Mouse (Mus musculus) layer of hippocampus, postnatal 10 days (tissue): Measurements from ENCODE around the gene Rnf212. TPM values are rescaled to one million over a fixed set of nuclear protein-coding genes. Genes with fewer than 3 reads are reported as not detected.
A peak's percentile ranks its signal among the peaks of the same experiment; 100 is the strongest.

Experiments used
- DNase-seq, 2 experiments: peaks; one replicate each; pipeline ENCODE4 v3.0.0; 2021; ENCODE audit warnings: low spot score in 2 of 2
- total RNA-seq, 2 experiments: library from RNA; stranded (reverse); gene quantifications; 2 replicates each; pipeline ENCODE4 v1.2.3; 2021

Rnf212 gene
- total RNA-seq, 2 experiments from 2014 or later = not detected

DNA sequence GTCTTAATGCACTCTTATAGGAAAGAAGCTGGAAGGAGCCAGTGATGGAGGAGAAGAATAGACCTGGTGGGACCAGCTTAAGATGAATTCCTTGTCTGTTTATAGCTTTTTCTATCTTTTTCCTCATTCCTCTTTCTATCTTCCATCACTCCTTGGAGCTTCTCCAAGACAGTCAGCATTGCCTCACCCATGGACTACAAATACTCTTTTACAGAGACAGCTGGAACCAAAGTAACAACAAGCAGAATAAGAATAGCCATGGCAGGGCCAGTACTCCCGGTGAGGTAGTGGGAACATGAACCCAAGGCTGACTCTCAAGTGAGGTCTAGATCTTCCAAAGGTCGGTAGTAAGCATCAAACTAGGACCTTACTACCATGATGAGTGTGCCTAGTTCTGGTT is 61.7 kb downstream of the Rnf212 start:
- no peak for DNase-seq

DNA sequence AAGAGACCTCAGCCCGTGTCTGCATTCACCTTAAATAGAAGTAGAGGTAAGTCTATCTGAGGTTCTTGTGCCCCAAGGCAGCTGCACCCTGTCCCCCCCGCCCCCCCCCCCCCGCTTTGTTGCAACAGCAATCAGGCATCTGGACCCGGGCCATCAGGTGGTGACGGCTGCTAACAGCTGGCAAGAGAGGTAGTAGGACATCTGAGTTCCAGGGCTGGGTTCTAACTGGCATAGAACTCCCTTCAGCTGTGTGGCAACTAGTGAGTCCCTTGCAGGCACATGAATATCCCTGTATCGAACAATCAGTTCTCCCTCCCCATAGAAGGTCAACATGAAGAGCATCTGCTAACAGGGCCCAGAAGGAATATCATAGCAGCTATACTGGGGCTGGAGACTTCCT is 62.8 kb downstream of the Rnf212 start:
- no peak for DNase-seq

GRCm38 (mm10) chr5:108708981-108709731 is 65.6 kb downstream of the Rnf212 start:
- DNase-seq = no peak

GRCm38 (mm10) chr5:108708419-108708818 is 66.4 kb downstream of the Rnf212 start:
- DNase-seq = no peak

GRCm38 (mm10) chr5:108707758-108708157 is 67.0 kb downstream of the Rnf212 start:
- DNase-seq = no peak

- DNase-seq = no peak
Measured at GRCm38 (mm10) chr5:108703754-108704626, 70.8 kb downstream of the Rnf212 start.

DNA sequence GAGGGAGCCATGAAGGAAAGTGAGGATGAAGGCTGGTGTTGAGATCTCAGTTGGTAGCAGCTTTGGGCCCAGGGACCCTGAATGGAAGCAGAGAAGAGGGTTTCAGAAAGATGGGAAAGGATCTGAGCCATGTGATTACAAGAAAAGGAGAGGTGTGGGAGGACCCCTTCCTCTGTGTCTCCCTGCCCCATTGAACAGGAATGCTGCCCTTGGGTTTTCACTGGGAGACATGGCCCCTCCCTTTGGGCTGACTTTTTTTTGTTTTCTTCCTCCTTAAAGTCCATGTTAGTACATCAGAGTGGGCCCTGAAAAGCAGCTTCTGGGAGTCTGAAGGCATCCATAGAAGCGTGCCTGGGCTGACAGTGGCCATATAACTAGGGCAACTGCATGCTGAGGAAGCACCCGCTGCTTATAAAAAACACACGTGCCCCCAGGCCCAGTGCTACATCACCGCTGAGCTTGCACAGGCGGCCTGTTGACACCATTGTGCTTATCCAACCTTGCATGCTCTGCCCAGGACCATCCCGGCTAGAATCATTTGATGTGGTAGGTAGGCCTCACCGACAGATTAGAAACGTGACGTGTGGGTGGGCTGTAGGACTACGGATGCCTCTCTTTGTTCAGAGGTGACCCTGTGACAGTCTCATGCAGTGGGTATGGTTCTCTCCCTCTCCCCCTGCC is 73.3 kb downstream of the Rnf212 start:
- DNase-seq = no peak

- DNase-seq = no peak
Measured at GRCm38 (mm10) chr5:108700346-108700745, 74.4 kb downstream of the Rnf212 start.

GRCm38 (mm10) chr5:108697341-108697753 is 77.4 kb downstream of the Rnf212 start:
- DNase-seq = peak; percentile 50 to 74

GRCm38 (mm10) chr5:108696542-108696941 is 78.2 kb downstream of the Rnf212 start:
- no peak for DNase-seq

GRCm38 (mm10) chr5:108695861-108696260 is 78.9 kb downstream of the Rnf212 start:
- no peak for DNase-seq

GRCm38 (mm10) chr5:108694352-108695261 is 80.2 kb downstream of the Rnf212 start:
- peak in 1 of 2 experiments; percentile 58 for DNase-seq

DNA sequence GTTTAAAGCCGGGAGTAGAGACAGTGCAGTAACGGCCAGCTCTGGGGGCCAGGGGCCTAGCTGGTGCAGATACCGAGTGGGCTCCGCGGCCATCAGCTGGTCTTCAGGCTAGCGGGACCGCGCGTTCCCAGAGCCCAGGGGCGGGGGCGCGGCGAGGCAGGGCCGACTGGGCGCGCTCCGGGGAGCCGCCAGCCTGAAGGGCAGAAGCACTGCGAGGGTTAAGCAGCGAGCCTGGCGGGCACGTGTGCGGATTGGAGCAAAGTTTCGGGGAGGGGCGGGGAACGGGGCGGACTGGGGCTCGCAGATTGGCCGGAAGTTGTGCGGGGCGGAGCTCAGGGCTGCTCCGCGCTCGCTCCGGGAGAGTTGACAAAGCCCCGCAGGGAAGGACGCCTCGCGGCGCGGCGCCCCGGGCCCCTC is 80.9 kb downstream of the Rnf212 start:
- peak; percentile 75 to 81 for DNase-seq

DNA sequence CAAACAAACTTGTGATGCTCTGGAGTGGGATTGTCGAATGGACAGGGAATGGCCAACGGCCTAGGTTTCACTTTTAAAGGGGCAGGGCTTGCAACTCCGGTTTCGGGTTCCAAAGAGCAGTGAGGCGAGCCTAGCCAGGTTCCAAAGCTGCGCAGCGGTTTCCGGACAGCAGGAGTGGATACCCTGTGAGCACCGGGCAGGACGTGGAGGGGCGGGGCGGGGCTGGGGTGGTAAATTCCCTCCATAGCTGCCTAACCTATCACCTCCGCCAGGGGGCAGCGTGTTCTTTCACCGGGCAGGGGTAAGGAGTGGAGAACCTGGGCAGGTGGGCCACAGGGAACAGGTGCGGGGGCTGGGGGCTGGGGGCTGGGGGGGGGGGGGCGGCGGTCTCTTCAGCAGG is 82.5 kb downstream of the Rnf212 start, which contains the start of gene Fgfrl1:
Gene Fgfrl1, plus strand, starts transcription at position 112 of the 400 bp plus-strand sequence.
- peak in 1 of 2 experiments; percentile 60 for DNase-seq

DNA sequence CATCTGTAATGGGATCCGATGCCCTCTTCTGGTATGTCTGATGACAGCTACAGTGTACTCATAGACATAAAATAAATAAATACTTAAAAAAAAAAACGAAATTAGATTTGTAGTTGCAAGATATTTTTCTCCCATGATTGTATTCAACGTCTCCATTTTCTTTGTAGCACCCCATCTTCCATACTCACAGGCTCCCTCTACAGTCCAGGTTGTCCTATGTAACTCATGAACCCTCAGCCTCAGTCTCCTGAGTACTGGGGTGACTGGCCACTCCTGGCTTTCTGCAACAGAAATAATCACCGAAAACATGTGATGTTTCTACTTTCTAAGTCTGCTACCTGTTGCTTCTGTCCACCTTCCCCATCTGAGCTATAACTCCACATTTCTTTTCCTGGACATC is 83.6 kb downstream of the Rnf212 start:
- no peak for DNase-seq

DNA sequence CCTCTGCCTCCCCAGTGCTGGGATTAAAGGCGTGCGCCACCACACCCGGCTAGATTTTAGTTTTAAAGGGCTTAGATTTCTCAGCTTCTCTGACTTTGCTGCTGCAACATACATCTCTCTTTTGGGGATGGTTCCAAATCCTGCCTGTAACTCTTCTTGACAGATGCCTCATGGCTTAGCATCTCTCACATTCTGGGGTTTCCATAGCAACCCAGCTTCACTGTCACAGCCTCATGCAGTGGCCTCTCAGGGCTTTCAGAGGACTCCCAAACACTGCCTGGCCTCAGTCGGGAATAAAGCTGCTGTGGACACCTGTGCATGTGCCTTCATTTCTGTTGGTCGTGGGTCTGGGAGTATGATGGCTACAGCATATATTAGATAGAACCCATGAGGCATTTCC is 85.7 kb downstream of the Rnf212 start:
- no peak for DNase-seq

- DNase-seq = no peak
Measured at GRCm38 (mm10) chr5:108680871-108681270, 93.9 kb downstream of the Rnf212 start.

GRCm38 (mm10) chr5:108679909-108680308 is 94.9 kb downstream of the Rnf212 start:
- no peak for DNase-seq
